Mouse (Mus musculus) liver, embryonic 15.5 days (tissue): Measurements from ENCODE around the gene Ralgps1. TPM values are rescaled to one million over a fixed set of nuclear protein-coding genes. Genes with fewer than 3 reads are reported as not detected.

Source experiments
- ATAC-seq: fragments of 200-750 bp; cut with Nextera tagmentation; 2 replicates; pipeline ENCODE4 v1.8.0; 2017; ENCODE audit warnings: moderate number of reproducible peaks, mild to moderate bottlenecking, moderate library complexity; ENCODE audit not compliant: insufficient read depth
- H3K27ac ChIP-seq: fragments of 300-500 bp; sonication (generic); replicated peaks from 2 replicates; pipeline ENCODE4 v1.5.1; 2015; ENCODE audit warnings: mild to moderate bottlenecking, inconsistent platforms
- H3K27me3 ChIP-seq: fragments of 300-500 bp; sonication (generic); 2 replicates; pipeline ENCODE4 v1.6.1; 2015; ENCODE audit warnings: mild to moderate bottlenecking, inconsistent platforms
- H3K36me3 ChIP-seq: fragments of 300-500 bp; sonication (generic); replicated peaks from 2 replicates; pipeline ENCODE4 v1.6.1; 2015; ENCODE audit warnings: moderate library complexity, mild to moderate bottlenecking, inconsistent platforms
- H3K4me1 ChIP-seq: fragments of 300-500 bp; sonication (generic); replicated peaks from 2 replicates; pipeline ENCODE4 v1.6.1; 2015; ENCODE audit warnings: inconsistent platforms
- H3K4me2 ChIP-seq: fragments of 300-500 bp; sonication (generic); 2 replicates; pipeline ENCODE4 v1.6.1; 2015; ENCODE audit warnings: moderate library complexity, mild to moderate bottlenecking, inconsistent platforms
- H3K4me3 ChIP-seq: fragments of 300-500 bp; sonication (generic); replicated peaks from 2 replicates; pipeline ENCODE4 v1.5.1; 2015; ENCODE audit warnings: mild to moderate bottlenecking, inconsistent platforms
- H3K9ac ChIP-seq: fragments of 300-500 bp; sonication (generic); 2 replicates; pipeline ENCODE4 v1.6.1; 2015; ENCODE audit warnings: moderate library complexity, mild to moderate bottlenecking, inconsistent platforms
- H3K9me3 ChIP-seq: fragments of 300-500 bp; sonication (generic); replicated peaks from 2 replicates; pipeline ENCODE4 v1.6.1; 2016; ENCODE audit warnings: inconsistent platforms
- WGBS: fragments of 180-500 bp; shearing (Covaris S2); methylation state at CpG from one replicate; pipeline ENCODE4 v1.1.7; 2015; ENCODE audit warnings: mixed read lengths; ENCODE audit not compliant: insufficient replicate concordance; 5-methylcytosine and 5-hydroxymethylcytosine counted together
- microRNA-seq: library from miRNA; unstranded; fragments of <30 nt; microRNA quantifications from one replicate; pipeline ENCODE4, GENCODE M21; 2016
- polyA plus RNA-seq: library from polyadenylated mRNA; unstranded; fragments of >200 nt; fragmentation: Nextera tagmentation; extraction: Ambion mirVana; gene quantifications from 2 replicates; pipeline ENCODE4 v1.2.1, GENCODE M21; 2015

Gene Ralgps1
- polyA plus RNA-seq, 1 experiment from 2014 or later = 0.90 TPM

DNA sequence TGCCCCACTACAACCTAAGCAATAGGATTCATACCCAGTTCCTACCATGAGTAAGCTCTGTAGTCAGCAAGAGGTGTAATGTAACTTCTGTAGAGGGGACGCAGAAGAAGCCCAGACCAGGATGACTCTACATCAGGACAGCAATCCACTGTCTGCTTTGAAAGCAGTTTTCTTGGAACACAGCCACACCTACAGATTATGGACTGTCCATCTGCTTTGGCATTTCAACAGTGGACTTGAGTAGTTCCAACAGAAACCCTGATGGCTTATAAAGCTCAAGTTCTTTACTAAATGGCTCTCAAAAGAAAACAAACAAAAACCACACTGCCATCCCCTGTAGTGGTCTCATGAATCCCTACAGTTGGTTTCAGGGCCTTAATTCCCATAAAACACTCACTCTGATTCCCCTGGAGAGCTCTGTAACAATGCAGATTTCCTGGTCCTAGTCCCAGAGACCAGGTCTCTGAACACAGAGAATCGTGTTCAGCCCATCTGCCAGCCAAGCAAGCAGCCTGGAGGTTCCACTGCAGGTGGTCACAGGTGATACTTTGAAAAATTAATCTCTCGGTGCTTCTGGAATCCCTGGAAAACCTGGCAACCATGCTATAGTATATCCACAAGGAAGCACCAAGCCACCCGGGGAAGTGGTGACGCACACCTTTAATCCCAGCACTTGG is 281.8 kb downstream of the Ralgps1 start:
- H3K4me1 ChIP-seq = no peaks in the 10 kb centered on the region
- WGBS = 65% methylated on average over 5 of the region's 5 CpGs
- ATAC-seq = no peak
- no peaks in the 10 kb centered on the region for H3K36me3 ChIP-seq
- no peak overlapping the region for H3K9ac ChIP-seq
- H3K4me2 ChIP-seq = no peak overlapping the region
- H3K9me3 ChIP-seq = no peaks in the 10 kb centered on the region
- H3K27ac ChIP-seq = no peak overlapping the region
- H3K4me3 ChIP-seq = no peak overlapping the region
- no peaks in the 10 kb centered on the region for H3K27me3 ChIP-seq

DNA sequence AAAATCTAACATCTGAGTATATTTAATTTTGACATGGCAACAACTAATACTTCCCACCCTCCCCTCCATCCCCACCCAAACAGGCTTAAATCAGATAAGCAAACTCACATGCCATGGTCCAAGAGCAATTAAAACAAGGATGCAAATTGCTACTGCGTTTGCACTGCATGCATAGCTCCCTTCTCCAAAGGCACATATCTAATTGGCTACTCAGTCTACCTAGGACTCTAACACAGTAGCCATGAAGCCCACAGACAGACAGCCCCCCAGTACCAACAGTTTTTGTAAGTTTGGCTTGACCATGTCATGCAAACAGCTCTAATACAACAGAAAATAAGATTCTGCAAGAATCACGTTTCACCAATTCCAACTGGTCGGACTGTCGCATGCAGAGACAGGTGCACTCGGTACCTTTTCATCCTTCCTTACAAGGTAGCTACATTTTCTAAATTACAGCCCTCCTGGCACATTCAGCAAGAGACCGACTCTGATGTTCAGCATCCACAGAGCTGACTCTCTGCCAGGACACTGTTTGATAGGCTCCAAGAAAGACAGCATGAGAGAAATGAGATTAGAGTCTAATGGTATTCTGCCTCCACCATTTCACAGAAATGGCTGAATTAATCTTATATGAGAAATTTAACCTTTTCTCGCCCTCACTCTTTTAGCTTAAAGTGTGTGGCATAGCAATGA is 284.5 kb downstream of the Ralgps1 start:
- ATAC-seq = no peak
- Histone ChIP-seq H3K36me3 (no peaks in the 10 kb centered on the region), H3K4me2 (no peak overlapping the region), H3K9ac (no peak overlapping the region), H3K4me3 (no peak overlapping the region), H3K27ac (no peak overlapping the region), H3K4me1 (no peaks in the 10 kb centered on the region), H3K27me3 (no peaks in the 10 kb centered on the region), H3K9me3 (no peaks in the 10 kb centered on the region)
- 67% methylated on average over 7 of the region's 7 CpGs for WGBS

- 64% methylated on average over 7 of the region's 7 CpGs for WGBS
- H3K4me3 ChIP-seq = no peak overlapping the region
- no peak overlapping the region for H3K27ac ChIP-seq
- no peak overlapping the region for H3K4me2 ChIP-seq
- no peak overlapping the region for H3K9ac ChIP-seq
- no peaks in the 10 kb centered on the region for H3K9me3 ChIP-seq
- no peak for ATAC-seq
- no peaks in the 10 kb centered on the region for H3K36me3 ChIP-seq
- no peaks in the 10 kb centered on the region for H3K27me3 ChIP-seq
- H3K4me1 ChIP-seq = no peaks in the 10 kb centered on the region
Observed at GRCm38 (mm10) chr2:33086016-33086596, 285.2 kb downstream of the Ralgps1 start.

DNA sequence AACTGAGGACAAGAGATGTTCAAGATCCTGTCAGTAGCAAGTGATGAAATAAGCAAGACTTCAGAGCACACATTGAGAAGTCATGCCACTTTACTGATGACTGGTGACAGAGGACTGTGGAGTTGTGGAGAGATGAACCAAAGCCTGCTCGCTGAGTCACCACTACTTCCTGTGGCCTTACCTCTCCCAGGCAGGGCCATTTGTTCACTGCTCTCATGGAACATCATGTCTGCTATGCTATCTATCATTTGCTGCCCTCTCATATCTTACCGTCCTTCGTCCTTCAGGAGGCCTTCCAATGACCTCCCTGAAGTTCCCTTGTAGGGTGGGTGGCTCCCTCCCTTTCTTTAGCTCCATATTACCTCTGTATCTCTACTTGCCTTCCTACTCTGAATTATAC is 287.1 kb downstream of the Ralgps1 start:
- H3K27me3 ChIP-seq = no peaks in the 10 kb centered on the region
- no peak overlapping the region for H3K4me3 ChIP-seq
- H3K4me2 ChIP-seq = no peak overlapping the region
- H3K4me1 ChIP-seq = no peaks in the 10 kb centered on the region
- WGBS = 44% methylated on average over 3 of the region's 3 CpGs
- H3K9me3 ChIP-seq = no peaks in the 10 kb centered on the region
- no peak for ATAC-seq
- H3K27ac ChIP-seq = no peak overlapping the region
- H3K36me3 ChIP-seq = no peaks in the 10 kb centered on the region
- no peak overlapping the region for H3K9ac ChIP-seq

Small RNA genes within 50 kb of the gene (microRNA-seq; reads per million reads assigned to microRNA genes)
- not detected for gene Gm25998

Other genes starting within 250 kb of the Ralgps1 start
- 0.86 and 0.89 TPM in 2 replicates for gene Garnl3, start 239.8 kb downstream of the Ralgps1 start, polyA plus RNA-seq
- 3.3 and 4.1 TPM in 2 replicates for gene Angptl2, start 155.4 kb downstream of the Ralgps1 start, polyA plus RNA-seq
- 1.5 TPM in 2 replicates for gene Zbtb34, start 59.8 kb upstream of the Ralgps1 start, polyA plus RNA-seq
- 5.5 and 6.3 TPM in 2 replicates for gene Zbtb43, start 97.1 kb upstream of the Ralgps1 start, polyA plus RNA-seq